Mouse (Mus musculus) hindbrain, embryonic 12.5 days (tissue): ENCODE data around the gene Ddx58. TPM values are rescaled to one million over a fixed set of nuclear protein-coding genes. Genes with fewer than 3 reads are reported as not detected.
A peak's percentile ranks its signal among the peaks of the same experiment; 100 is the strongest.

Source experiments
- ATAC-seq: fragments of 200-750 bp; cut with Nextera tagmentation; 2 replicates; pipeline ENCODE4 v1.8.0; 2017; ENCODE audit warnings: moderate TSS enrichment; ENCODE audit not compliant: low FRiP score
- H3K27ac ChIP-seq: fragments of 300-500 bp; sonication (generic); 2 replicates; pipeline ENCODE4 v1.5.1; 2016; ENCODE audit warnings: mild to moderate bottlenecking
- H3K27me3 ChIP-seq: fragments of 300-500 bp; sonication (generic); 2 replicates; pipeline ENCODE4 v1.6.1; 2016; ENCODE audit warnings: mild to moderate bottlenecking
- H3K36me3 ChIP-seq: fragments of 300-500 bp; sonication (generic); 2 replicates; pipeline ENCODE4 v1.6.1; 2016; ENCODE audit warnings: mild to moderate bottlenecking
- H3K4me1 ChIP-seq: fragments of 300-500 bp; sonication (generic); 2 replicates; pipeline ENCODE4 v1.6.1; 2016
- H3K4me2 ChIP-seq: fragments of 300-500 bp; sonication (generic); replicated peaks from 2 replicates; pipeline ENCODE4 v1.6.1; 2016; ENCODE audit warnings: mild to moderate bottlenecking
- H3K4me3 ChIP-seq: fragments of 300-500 bp; sonication (generic); 2 replicates; pipeline ENCODE4 v1.5.1; 2016; ENCODE audit warnings: mild to moderate bottlenecking
- H3K9ac ChIP-seq: fragments of 300-500 bp; sonication (generic); 2 replicates; pipeline ENCODE4 v1.6.1; 2016; ENCODE audit warnings: mild to moderate bottlenecking, moderate library complexity
- H3K9me3 ChIP-seq: fragments of 300-500 bp; sonication (generic); replicated peaks from 2 replicates; pipeline ENCODE4 v1.6.1; 2016; ENCODE audit warnings: mild to moderate bottlenecking
- WGBS: fragments of 180-500 bp; shearing (Covaris S2); methylation state at CpG from one replicate; pipeline ENCODE4 v1.1.7; 2016; 5-methylcytosine and 5-hydroxymethylcytosine counted together
- polyA plus RNA-seq: library from polyadenylated mRNA; unstranded; fragments of >200 nt; fragmentation: Nextera tagmentation; extraction: Ambion mirVana; gene quantifications from 2 replicates; pipeline ENCODE4 v1.2.1, GENCODE M21; 2016

Gene Ddx58
- 6.9 and 7.6 TPM in 2 replicates for polyA plus RNA-seq

DNA sequence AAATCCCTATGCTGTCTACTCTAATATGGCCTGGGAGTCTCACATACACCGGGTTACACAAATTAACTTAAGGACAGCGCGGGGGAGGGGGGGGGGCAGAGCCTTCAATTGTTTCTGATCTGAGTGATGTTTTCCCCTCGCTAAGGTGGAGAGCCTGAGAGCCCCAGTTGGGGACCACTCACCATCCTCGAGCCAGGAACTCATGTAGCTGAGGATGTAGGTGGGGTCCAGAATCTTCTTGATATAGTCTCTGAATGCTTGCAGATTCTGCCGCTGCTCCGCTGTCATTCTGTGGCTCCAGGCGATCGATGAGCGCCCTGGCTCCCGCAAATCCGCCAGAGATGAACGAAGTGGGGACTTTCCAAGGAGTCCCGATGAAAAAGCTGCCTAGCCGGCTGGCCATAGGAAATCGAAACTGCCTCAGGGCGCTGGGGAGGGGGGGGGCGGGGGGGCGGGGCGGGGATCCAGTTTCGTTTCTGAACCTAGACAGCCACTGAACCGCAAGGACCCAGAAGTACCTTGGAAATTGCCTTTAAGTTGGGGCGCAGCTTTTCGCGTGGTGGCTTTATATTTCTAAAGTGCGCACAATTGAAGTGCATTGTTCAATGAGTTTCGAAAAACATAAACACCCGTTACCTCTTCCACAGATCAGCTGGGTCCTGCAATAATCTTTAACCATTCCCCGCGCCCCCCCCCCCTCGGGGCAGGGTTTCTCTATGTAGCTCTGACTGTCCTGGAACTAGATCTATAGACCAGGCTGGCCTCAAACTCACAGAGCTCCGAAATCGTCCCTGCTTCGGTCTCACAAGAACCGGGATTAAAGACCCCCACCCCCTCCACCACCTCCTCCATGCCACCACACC, at the start of gene Ddx58:
Gene Ddx58, minus strand, starts transcription at position 420 of the 863 bp plus-strand sequence.
- Histone ChIP-seq H3K27me3 (no peaks in the 10 kb centered on the region), H3K9me3 (no peaks in the 10 kb centered on the region), H3K36me3 (no peaks in the 10 kb centered on the region), H3K4me3 (peak within 1 kb of the TSS; percentile 40), H3K4me1 (peaks cover 14% of the 10 kb centered on the region), H3K4me2 (peak within 1 kb of the TSS; percentile 78), H3K9ac (peak within 1 kb of the TSS; percentile 46), H3K27ac (no peak within 1 kb of the TSS)
- WGBS: 5% methylated on average over 29 of the region's 35 CpGs
- peak; percentile 52 for ATAC-seq

DNA sequence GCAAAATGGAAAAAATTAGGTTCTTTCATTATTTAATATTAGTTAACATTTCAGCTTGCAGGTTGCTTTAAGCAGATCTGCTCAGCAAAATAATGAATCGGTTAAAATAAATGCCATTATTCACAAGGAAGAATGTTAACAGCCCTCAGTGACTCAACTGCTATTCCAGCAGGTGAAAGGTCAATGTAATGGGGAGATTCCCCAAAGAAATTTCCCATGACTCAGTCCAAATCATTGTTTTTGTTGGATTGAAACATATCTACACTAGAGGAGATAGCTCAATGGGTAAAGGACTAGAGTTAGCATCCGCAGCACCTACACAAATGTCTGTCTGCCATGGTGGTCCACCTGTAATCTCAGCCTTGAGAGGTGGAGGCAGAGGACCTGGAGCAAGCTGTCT, 49.4 kb upstream of the Ddx58 start:
- Histone ChIP-seq H3K9me3 (no peaks in the 10 kb centered on the region; the same call in 1 of the 2 replicates), H3K27ac (no peak overlapping the region), H3K9ac (no peak overlapping the region), H3K4me3 (no peak overlapping the region), H3K4me2 (no peak overlapping the region), H3K36me3 (no peaks in the 10 kb centered on the region), H3K27me3 (no peaks in the 10 kb centered on the region), H3K4me1 (no peaks in the 10 kb centered on the region)
- WGBS: 85% methylated on average over 2 of the region's 2 CpGs
- ATAC-seq: no peak

GRCm38 (mm10) chr4:40287415-40287814, 47.8 kb upstream of the Ddx58 start:
- Histone ChIP-seq H3K27ac (no peak overlapping the region), H3K4me1 (no peaks in the 10 kb centered on the region), H3K36me3 (no peaks in the 10 kb centered on the region), H3K27me3 (no peaks in the 10 kb centered on the region), H3K9me3 (no peaks in the 10 kb centered on the region), H3K4me2 (no peak overlapping the region), H3K4me3 (no peak overlapping the region), H3K9ac (no peak overlapping the region)
- WGBS: 87% methylated on average over 6 of the region's 6 CpGs
- ATAC-seq: no peak

GRCm38 (mm10) chr4:40285582-40285981, 46.0 kb upstream of the Ddx58 start:
- WGBS: 18% methylated on average over 4 of the region's 4 CpGs
- Histone ChIP-seq H3K4me1 (no peaks in the 10 kb centered on the region), H3K4me2 (no peak overlapping the region), H3K36me3 (no peaks in the 10 kb centered on the region), H3K27ac (no peak overlapping the region), H3K9me3 (no peaks in the 10 kb centered on the region), H3K9ac (no peak overlapping the region), H3K4me3 (no peak overlapping the region), H3K27me3 (no peaks in the 10 kb centered on the region)
- no peak for ATAC-seq

GRCm38 (mm10) chr4:40279276-40279900, 39.8 kb upstream of the Ddx58 start, which contains the start of gene Ndufb6:
TSS of gene Ndufb6 (minus strand) at chr4:40279421.
- H3K9ac ChIP-seq: peak within 1 kb of the TSS; percentile 82
- WGBS: under 1% methylated on average over 36 of the region's 36 CpGs
- peaks cover 18% of the 10 kb centered on the region; the same call in 1 of the 2 replicates for H3K36me3 ChIP-seq
- H3K27ac ChIP-seq: peak within 1 kb of the TSS; percentile 62; the same call in 1 of the 2 replicates
- H3K9me3 ChIP-seq: no peaks in the 10 kb centered on the region
- peak; percentile 97 for ATAC-seq
- H3K4me1 ChIP-seq: peaks cover 14% of the 10 kb centered on the region
- peak within 1 kb of the TSS; percentile 98 for H3K4me2 ChIP-seq
- no peaks in the 10 kb centered on the region for H3K27me3 ChIP-seq
- H3K4me3 ChIP-seq: peak within 1 kb of the TSS; percentile 93

- ATAC-seq: peak; percentile 86
- H3K4me1 ChIP-seq: peaks cover 14% of the 10 kb centered on the region
- H3K27ac ChIP-seq: peak overlapping the region; percentile 62; the same call in 1 of the 2 replicates
- H3K9me3 ChIP-seq: no peaks in the 10 kb centered on the region
- peak overlapping the region; percentile 93 for H3K4me3 ChIP-seq
- under 1% methylated on average over 21 of the region's 21 CpGs for WGBS
- peak overlapping the region; percentile 82 for H3K9ac ChIP-seq
- H3K36me3 ChIP-seq: peaks cover 18% of the 10 kb centered on the region; the same call in 1 of the 2 replicates
- peak overlapping the region; percentile 98 for H3K4me2 ChIP-seq
- no peaks in the 10 kb centered on the region for H3K27me3 ChIP-seq
Measured at GRCm38 (mm10) chr4:40278880-40279275, 39.2 kb upstream of the Ddx58 start.

- no peaks in the 10 kb centered on the region for H3K9me3 ChIP-seq
- peaks cover 18% of the 10 kb centered on the region for H3K4me1 ChIP-seq
- peaks cover 18% of the 10 kb centered on the region for H3K36me3 ChIP-seq
- peak within 1 kb of the TSS; percentile 94 for H3K27ac ChIP-seq
- H3K4me3 ChIP-seq: peak within 1 kb of the TSS; percentile 79
- peak within 1 kb of the TSS; percentile 82 for H3K4me2 ChIP-seq
- peak within 1 kb of the TSS; percentile 82 for H3K9ac ChIP-seq
- no peaks in the 10 kb centered on the region for H3K27me3 ChIP-seq
- 0% methylated on average over 38 of the region's 38 CpGs for WGBS
- ATAC-seq: peak; percentile 95
Measured at GRCm38 (mm10) chr4:40269430-40270032, 29.9 kb upstream of the Ddx58 start, which contains the start of the genes Smim27 and Topors. TSS of gene Smim27 (plus strand) at chr4:40269579. TSS of gene Topors (minus strand) at chr4:40269850.

DNA sequence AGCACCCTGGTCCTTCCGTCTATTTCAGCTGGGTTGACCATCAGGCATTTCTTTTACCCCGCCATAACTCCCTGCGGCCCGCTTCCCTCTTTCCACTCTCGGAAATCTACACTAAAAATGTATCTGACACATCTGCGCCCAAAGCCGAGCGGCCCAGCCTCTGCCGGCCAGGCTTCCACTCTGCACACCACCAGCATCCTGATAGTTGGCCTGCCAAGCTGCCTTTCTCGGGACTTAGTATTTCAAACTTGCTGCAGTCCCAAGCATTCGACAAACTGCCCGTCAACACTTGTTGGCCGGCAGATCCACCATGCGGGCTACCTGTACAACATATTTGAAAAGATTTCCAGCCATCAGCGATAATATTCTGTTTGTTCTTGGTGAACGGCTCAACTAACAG, 29.2 kb upstream of the Ddx58 start:
- peak; percentile 13 for ATAC-seq
- H3K9ac ChIP-seq: peak overlapping the region; percentile 82
- no peaks in the 10 kb centered on the region for H3K27me3 ChIP-seq
- H3K4me1 ChIP-seq: peaks cover 18% of the 10 kb centered on the region
- no peaks in the 10 kb centered on the region for H3K9me3 ChIP-seq
- under 1% methylated on average over 16 of the region's 16 CpGs for WGBS
- peak overlapping the region; percentile 94 for H3K27ac ChIP-seq
- H3K4me3 ChIP-seq: peak overlapping the region; percentile 79
- peak overlapping the region; percentile 82 for H3K4me2 ChIP-seq
- peaks cover 16% of the 10 kb centered on the region for H3K36me3 ChIP-seq

DNA sequence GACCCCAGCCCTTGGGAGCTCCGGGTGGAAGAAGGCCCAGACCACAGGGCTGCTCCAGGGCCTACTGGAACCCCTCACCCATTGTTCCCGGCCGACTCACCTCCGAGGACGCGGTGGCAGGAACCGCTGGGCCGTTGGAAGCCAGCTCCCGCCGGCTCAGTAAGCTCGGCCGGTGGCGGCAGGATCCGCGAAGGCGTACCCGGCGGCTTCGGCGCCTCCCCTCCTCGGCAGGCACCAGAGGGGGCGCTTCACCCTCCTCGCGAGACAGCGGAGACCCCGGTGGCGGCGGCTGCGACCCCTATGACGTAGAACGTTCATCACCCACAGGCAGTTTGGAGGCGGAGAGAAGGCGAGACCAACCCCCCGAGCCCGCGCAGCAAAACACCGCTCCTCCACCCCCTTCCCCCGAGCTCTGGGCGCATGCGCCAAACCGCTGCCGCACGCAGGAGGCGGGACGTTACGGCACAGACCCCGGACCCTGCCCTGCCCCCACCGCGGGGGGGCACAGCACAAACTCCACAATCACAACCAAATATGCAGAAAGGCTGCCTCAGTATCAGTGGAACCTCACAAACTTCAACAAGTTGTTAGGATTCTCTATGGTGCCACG, 28.7 kb upstream of the Ddx58 start:
- H3K27ac ChIP-seq: peak overlapping the region; percentile 94
- no peaks in the 10 kb centered on the region for H3K27me3 ChIP-seq
- H3K9me3 ChIP-seq: no peaks in the 10 kb centered on the region
- peak overlapping the region; percentile 82 for H3K4me2 ChIP-seq
- peak; percentile 88 for ATAC-seq
- peaks cover 13% of the 10 kb centered on the region for H3K36me3 ChIP-seq
- H3K4me3 ChIP-seq: peak overlapping the region; percentile 79
- H3K9ac ChIP-seq: peak overlapping the region; percentile 82
- WGBS: under 1% methylated on average over 47 of the region's 50 CpGs
- H3K4me1 ChIP-seq: peaks cover 18% of the 10 kb centered on the region

GRCm38 (mm10) chr4:40267681-40268080, 28.1 kb upstream of the Ddx58 start:
- peak; percentile 3 for ATAC-seq

GRCm38 (mm10) chr4:40264321-40264720, 24.7 kb upstream of the Ddx58 start:
- peaks cover 18% of the 10 kb centered on the region for H3K4me1 ChIP-seq
- H3K27me3 ChIP-seq: no peaks in the 10 kb centered on the region
- peaks cover 39% of the 10 kb centered on the region for H3K36me3 ChIP-seq
- no peak for ATAC-seq
- H3K27ac ChIP-seq: no peak overlapping the region
- no peak overlapping the region for H3K9ac ChIP-seq
- H3K4me2 ChIP-seq: no peak overlapping the region
- no peaks in the 10 kb centered on the region for H3K9me3 ChIP-seq
- 97% methylated on average over 1 of the region's 1 CpGs for WGBS
- no peak overlapping the region for H3K4me3 ChIP-seq

More at GRCm38 (mm10) chr4:40267681-40268080, 28.1 kb upstream of the Ddx58 start:
- Histone ChIP-seq H3K9me3 (no peaks in the 10 kb centered on the region), H3K36me3 (peaks cover 15% of the 10 kb centered on the region), H3K27me3 (no peaks in the 10 kb centered on the region), H3K9ac (peak overlapping the region; percentile 82), H3K27ac (peak overlapping the region; percentile 94), H3K4me1 (peaks cover 18% of the 10 kb centered on the region), H3K4me3 (peak overlapping the region; percentile 79), H3K4me2 (peak overlapping the region; percentile 82)
- WGBS: 74% methylated on average over 7 of the region's 7 CpGs
